Mouse (Mus musculus) hindbrain, embryonic 11.5 days (tissue): ENCODE measurements at regions not wholly inside any gene's neighbourhood (a gene's known extent, or its start where the extent isn't known, plus 50 kb on each side); places are given as distances from the start of the nearest gene placed in this dataset.
A peak's percentile ranks its signal among the peaks of the same experiment; 100 is the strongest.
"Not testable (repeated sequence)": the region's sequence is repeated elsewhere in the genome, so short reads cannot be mapped to it uniquely, and the experiment has no call there.

Experiments used
- ATAC-seq: fragments of 200-750 bp; cut with Nextera tagmentation; 2 replicates; pipeline ENCODE4 v1.8.0; 2017; ENCODE audit warnings: mild to moderate bottlenecking, moderate TSS enrichment, moderate library complexity; ENCODE audit not compliant: low FRiP score
- DNase-seq: peaks from one replicate; pipeline ENCODE4 v3.0.0-alpha.2; 2015; ENCODE audit warnings: low spot score
- H3K27ac ChIP-seq: fragments of 300-500 bp; sonication (generic); 2 replicates; pipeline ENCODE4 v1.5.1; 2014; ENCODE audit warnings: mild to moderate bottlenecking, low read depth, low read length
- H3K27me3 ChIP-seq: fragments of 300-500 bp; sonication (generic); 2 replicates; pipeline ENCODE4 v1.6.1; 2014; ENCODE audit warnings: mild to moderate bottlenecking, low read length, moderate library complexity, mixed read lengths; ENCODE audit not compliant: control insufficient read depth, insufficient read depth
- H3K36me3 ChIP-seq: fragments of 300-500 bp; sonication (generic); 2 replicates; pipeline ENCODE4 v1.6.1; 2014; ENCODE audit warnings: mild to moderate bottlenecking, low read length, moderate library complexity, mixed read lengths; ENCODE audit not compliant: control insufficient read depth, insufficient read depth
- H3K4me1 ChIP-seq: fragments of 300-500 bp; sonication (generic); replicated peaks from 2 replicates; pipeline ENCODE4 v1.6.1; 2014; ENCODE audit warnings: low read length, mixed read lengths; ENCODE audit not compliant: control insufficient read depth, insufficient read depth
- H3K4me2 ChIP-seq: fragments of 300-500 bp; sonication (generic); replicated peaks from 2 replicates; pipeline ENCODE4 v1.6.1; 2014; ENCODE audit warnings: mild to moderate bottlenecking, low read depth, low read length
- H3K4me3 ChIP-seq: fragments of 300-500 bp; sonication (generic); 2 replicates; pipeline ENCODE4 v1.5.1; 2014; ENCODE audit warnings: low read depth, low read length
- H3K9ac ChIP-seq: fragments of 300-500 bp; sonication (generic); 2 replicates; pipeline ENCODE4 v1.6.1; 2014; ENCODE audit warnings: low read depth, low read length
- H3K9me3 ChIP-seq: fragments of 300-500 bp; sonication (generic); 2 replicates; pipeline ENCODE4 v1.6.1; 2016; ENCODE audit warnings: low read length; ENCODE audit not compliant: control insufficient read depth
- WGBS: fragments of 180-500 bp; shearing (Covaris S2); extraction: QIAGEN DNeasy Blood & Tissue Kit; methylation state at CpG from one replicate; pipeline ENCODE4 v1.1.7; 2014; 5-methylcytosine and 5-hydroxymethylcytosine counted together

- not testable (repeated sequence) for H3K4me1 ChIP-seq, H3K4me2 ChIP-seq, DNase-seq, H3K27ac ChIP-seq, H3K36me3 ChIP-seq, H3K4me3 ChIP-seq, H3K9ac ChIP-seq, H3K9me3 ChIP-seq, H3K27me3 ChIP-seq
- WGBS: 75% methylated on average over 1 of the region's 1 CpGs
- ATAC-seq: 0 out of 2 replicates have a peak, but pooled peaks have one; percentile 41
Measured at GRCm38 (mm10) chr8:71192939-71193338, 79.6 kb upstream of the Myo9b start.

GRCm38 (mm10) chr8:71195006-71195722 is 77.3 kb upstream of the Myo9b start:
- not testable (repeated sequence) for H3K4me1 ChIP-seq, H3K36me3 ChIP-seq, H3K9ac ChIP-seq, H3K27me3 ChIP-seq, H3K4me2 ChIP-seq, H3K4me3 ChIP-seq, H3K9me3 ChIP-seq, DNase-seq, H3K27ac ChIP-seq
- ATAC-seq: peak; percentile 49; the same call in 1 of the 2 replicates
- 78% methylated on average over 9 of the region's 9 CpGs for WGBS
